Mouse (Mus musculus) forebrain, embryonic 15.5 days (tissue): ENCODE measurements around the gene Sept11. TPM values are rescaled to one million over a fixed set of nuclear protein-coding genes. Genes with fewer than 3 reads are reported as not detected.
A peak's percentile ranks its signal among the peaks of the same experiment; 100 is the strongest.

ENCODE experiments used
- ATAC-seq: fragments of 200-750 bp; cut with Nextera tagmentation; replicated peaks from 2 replicates; pipeline ENCODE4 v1.8.0; 2017; ENCODE audit warnings: mild to moderate bottlenecking, moderate TSS enrichment, moderate library complexity
- H3K27ac ChIP-seq: fragments of 300-500 bp; sonication (generic); replicated peaks from 2 replicates; pipeline ENCODE4 v1.5.1; 2015; ENCODE audit warnings: mild to moderate bottlenecking, inconsistent platforms
- H3K27me3 ChIP-seq: fragments of 300-500 bp; sonication (generic); 2 replicates; pipeline ENCODE4 v1.6.1; 2015; ENCODE audit warnings: inconsistent platforms
- H3K36me3 ChIP-seq: fragments of 300-500 bp; sonication (generic); 2 replicates; pipeline ENCODE4 v1.6.1; 2015; ENCODE audit warnings: mild to moderate bottlenecking, inconsistent platforms
- H3K4me1 ChIP-seq: fragments of 300-500 bp; sonication (generic); 2 replicates; pipeline ENCODE4 v1.6.1; 2015; ENCODE audit warnings: inconsistent platforms
- H3K4me2 ChIP-seq: fragments of 300-500 bp; sonication (generic); replicated peaks from 2 replicates; pipeline ENCODE4 v1.6.1; 2015; ENCODE audit warnings: mild to moderate bottlenecking, inconsistent platforms
- H3K4me3 ChIP-seq: fragments of 300-500 bp; sonication (generic); 2 replicates; pipeline ENCODE4 v1.5.1; 2015; ENCODE audit warnings: mild to moderate bottlenecking, inconsistent platforms
- H3K9ac ChIP-seq: fragments of 300-500 bp; sonication (generic); replicated peaks from 2 replicates; pipeline ENCODE4 v1.6.1; 2015; ENCODE audit warnings: mild to moderate bottlenecking, inconsistent platforms
- H3K9me3 ChIP-seq: fragments of 300-500 bp; sonication (generic); 2 replicates; pipeline ENCODE4 v1.6.1; 2016; ENCODE audit warnings: inconsistent platforms
- WGBS: fragments of 180-500 bp; shearing (Covaris S2); methylation state at CpG from one replicate; pipeline ENCODE4 v1.1.7; 2015; ENCODE audit warnings: mixed read lengths; 5-methylcytosine and 5-hydroxymethylcytosine counted together
- polyA plus RNA-seq: library from polyadenylated mRNA; unstranded; fragments of >200 nt; fragmentation: Nextera tagmentation; extraction: Ambion mirVana; gene quantifications from 2 replicates; pipeline ENCODE4 v1.2.1, GENCODE M21; 2015

Sept11 gene
- polyA plus RNA-seq = 174 and 180 TPM in 2 replicates

DNA sequence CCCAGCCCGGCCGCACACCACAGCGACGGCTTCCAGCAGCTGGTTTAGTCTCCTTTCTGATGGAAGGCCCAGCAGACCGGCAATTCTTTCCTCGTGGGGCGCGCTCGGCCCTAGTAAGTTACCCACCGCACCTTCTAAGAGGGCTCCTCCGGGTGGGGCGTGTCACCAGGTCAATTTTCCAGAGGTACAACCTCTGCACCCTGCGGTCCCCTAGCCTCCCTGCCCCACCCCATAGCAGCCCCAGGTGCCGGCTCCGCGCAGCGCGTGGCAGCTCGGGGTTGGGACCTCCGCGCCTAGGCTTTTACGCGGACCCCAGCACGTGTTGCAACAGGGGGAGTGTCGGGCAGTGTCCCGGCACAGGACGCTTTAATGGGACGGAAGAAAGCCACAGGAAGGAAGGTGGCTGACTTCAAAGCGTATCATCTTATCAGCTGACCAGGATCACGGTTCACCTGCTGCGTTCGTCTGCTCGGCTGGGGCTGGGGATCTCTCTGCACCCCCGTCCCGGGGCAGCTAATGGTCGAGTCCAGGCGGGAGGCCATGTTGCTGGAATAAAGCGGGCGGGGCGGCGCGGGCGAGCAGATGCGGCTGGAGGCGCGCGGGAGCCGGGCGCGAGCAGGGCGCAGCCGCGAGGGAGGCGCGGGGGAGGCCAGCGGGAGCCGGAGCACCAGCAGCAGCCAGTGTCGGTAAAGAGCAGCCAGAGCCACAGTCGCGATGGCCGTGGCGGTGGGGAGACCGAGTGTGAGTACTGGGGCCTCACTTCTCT is at the start of gene Sept11:
Gene Sept11, plus strand, starts transcription at position 581 of the 766 bp plus-strand sequence.
- peak within 1 kb of the TSS; percentile 94 for H3K4me3 ChIP-seq
- no peaks in the 10 kb centered on the region for H3K9me3 ChIP-seq
- peak within 1 kb of the TSS; percentile 79 for H3K4me2 ChIP-seq
- peaks cover 56% of the 10 kb centered on the region for H3K4me1 ChIP-seq
- peak within 1 kb of the TSS; percentile 90 for H3K9ac ChIP-seq
- H3K36me3 ChIP-seq = no peaks in the 10 kb centered on the region
- H3K27me3 ChIP-seq = no peaks in the 10 kb centered on the region
- peak; percentile 91 for ATAC-seq
- under 1% methylated on average over 63 of the region's 63 CpGs for WGBS
- peak within 1 kb of the TSS; percentile 98 for H3K27ac ChIP-seq

DNA sequence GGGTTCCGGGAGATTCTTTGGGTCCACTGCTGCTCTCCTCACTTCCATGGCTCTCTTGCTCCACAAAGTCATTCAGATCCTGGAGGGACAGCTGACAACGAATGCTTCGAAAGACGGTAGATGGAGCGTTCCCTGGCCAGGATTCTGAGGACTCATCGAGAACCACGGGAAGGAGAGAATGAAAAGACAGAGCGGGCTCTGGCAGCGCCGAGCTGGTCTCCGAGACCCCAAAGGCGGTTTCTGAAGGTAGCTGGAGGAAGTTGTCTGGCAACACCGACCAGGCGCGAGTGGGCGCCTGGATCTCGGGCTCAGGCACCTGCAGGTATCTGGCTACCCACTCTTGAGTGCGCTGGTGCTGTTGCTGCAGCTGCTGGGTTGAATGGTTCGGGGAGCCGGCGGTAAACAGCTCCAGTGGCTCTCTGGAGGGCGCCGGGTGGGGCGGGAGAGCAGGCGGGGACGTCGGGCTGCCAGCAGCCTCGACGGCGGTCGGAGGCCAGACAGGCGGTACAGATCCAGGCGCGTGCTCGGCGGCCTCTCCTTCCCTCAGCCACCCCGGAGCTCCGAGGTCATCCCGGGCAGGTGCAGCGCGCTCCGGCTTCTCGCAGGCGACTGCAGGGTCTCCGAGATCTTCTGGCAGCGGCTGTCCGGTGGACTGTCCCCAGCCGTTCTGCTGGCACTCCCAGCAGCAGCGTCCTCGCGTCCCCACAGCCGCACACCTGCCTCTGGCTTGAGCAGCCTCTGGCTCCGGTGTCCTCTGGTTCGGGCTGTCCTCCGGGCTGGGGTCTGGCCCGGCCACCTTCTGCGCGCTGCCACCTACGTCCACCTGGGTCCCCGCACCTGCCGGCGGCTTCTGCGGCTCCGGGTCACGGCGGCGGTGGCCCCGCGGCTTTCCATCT is 49.3 kb upstream of the Sept11 start:
- Histone ChIP-seq H3K27ac (no peak overlapping the region), H3K27me3 (peaks cover 53% of the 10 kb centered on the region)
- 3% methylated on average over 67 of the region's 69 CpGs for WGBS

DNA sequence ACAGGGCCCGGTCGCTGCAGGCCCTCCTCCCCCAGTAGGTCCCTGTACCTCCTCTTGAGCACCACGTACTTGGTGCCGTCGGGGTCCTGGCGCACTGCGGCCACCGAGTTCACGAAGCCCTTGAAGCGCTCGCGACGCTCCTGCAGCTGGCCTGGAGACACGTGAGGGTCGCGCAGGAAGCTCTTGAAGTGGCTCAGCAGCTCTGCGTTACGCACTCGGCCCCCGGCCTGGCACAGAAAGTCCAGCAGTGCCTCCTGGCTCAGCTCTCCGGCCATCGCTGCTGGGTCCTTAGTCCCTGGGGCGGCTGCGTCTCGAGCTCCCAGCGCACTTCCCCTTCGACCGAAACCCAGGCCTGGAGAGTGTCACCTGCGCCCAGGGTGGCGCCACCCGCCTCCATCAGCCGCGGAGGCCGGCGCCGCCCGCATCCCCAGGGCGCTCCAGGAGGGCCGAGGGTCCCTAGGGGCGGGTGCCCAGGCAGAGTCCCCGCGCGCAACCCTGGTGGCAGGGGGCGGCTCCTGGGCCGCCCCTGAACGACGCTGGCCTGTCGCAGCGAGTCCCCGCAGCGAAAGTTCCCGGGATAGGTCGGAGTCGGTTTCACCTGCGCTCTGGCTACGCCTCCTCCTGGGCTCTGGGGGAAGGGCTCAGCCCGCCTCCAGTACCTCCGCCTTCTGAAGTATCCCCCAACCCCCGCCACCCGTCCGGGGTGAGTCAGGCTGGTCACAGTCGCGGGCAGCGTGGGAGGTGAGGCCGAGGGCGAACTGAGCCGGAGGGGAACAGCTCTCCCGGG is 48.5 kb upstream of the Sept11 start, which contains the start of gene Sowahb:
Gene Sowahb, minus strand, starts transcription at position 439 of the 787 bp plus-strand sequence.
- Histone ChIP-seq H3K4me2 (peak within 1 kb of the TSS; percentile 95), H3K4me3 (peak within 1 kb of the TSS; percentile 48), H3K9me3 (no peaks in the 10 kb centered on the region), H3K27me3 (peaks cover 53% of the 10 kb centered on the region), H3K36me3 (no peaks in the 10 kb centered on the region), H3K9ac (peak within 1 kb of the TSS; percentile 44), H3K4me1 (peaks cover 25% of the 10 kb centered on the region), H3K27ac (no peak within 1 kb of the TSS)
- ATAC-seq = peak; percentile 66
- under 1% methylated on average over 68 of the region's 68 CpGs for WGBS

More for the DNA sequence above, 49.3 kb upstream of the Sept11 start:
- ATAC-seq = 0 out of 2 replicates have a peak, but pooled peaks have one; percentile 9
- Histone ChIP-seq H3K4me2 (peak overlapping the region; percentile 95), H3K4me3 (peak overlapping the region; percentile 48), H3K36me3 (no peaks in the 10 kb centered on the region), H3K9ac (peak overlapping the region; percentile 44), H3K4me1 (peaks cover 25% of the 10 kb centered on the region), H3K9me3 (no peaks in the 10 kb centered on the region)

DNA sequence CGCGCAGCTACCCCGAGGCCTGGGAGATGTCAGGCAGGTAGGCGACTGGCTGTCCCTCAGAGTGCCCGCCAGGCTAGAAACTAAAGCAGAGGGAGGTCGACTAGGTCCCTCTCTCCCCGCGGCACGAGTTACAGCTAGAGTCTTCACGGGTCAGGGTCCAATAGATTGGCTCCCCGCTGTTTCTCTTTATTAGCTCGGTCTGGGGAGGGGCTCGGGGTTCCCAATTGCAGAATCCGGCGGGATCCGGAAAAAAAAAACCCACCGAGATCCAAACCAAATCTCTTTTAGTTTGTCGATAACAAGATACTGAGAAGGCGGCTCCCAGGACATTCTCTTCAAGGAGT is 47.9 kb upstream of the Sept11 start:
- ATAC-seq = no peak; the same call in 1 of the 2 replicates
- under 1% methylated on average over 19 of the region's 19 CpGs for WGBS
- H3K27me3 ChIP-seq = peaks cover 53% of the 10 kb centered on the region

DNA sequence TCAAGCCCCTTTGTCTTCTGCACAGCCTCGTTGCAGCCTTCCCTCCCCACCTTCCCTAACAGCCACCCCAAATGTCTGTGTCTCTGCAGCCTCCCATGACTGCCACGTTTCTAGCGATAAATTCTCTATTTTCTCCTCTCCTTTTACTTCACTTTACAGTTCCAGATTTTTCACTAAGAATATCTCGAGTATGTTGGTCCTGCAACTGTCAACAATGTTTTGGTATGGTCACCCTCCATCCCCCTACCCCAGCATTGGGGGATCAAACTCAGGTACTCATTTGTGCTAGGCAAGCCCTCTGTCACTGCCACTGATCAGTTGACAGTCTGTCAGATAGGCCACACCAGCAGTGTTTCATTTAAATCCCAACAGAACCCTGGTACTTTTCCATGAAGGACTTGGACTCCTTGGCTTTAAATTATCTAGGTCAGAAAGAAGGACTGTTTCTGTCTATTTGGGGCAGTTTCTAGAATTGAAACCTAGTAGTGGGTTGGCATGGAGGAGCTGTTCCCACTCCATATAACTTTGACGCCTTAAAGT is 46.9 kb upstream of the Sept11 start:
- no peaks in the 10 kb centered on the region for H3K9me3 ChIP-seq
- H3K36me3 ChIP-seq = no peaks in the 10 kb centered on the region
- H3K4me1 ChIP-seq = peaks cover 25% of the 10 kb centered on the region
- WGBS = 30% methylated on average over 5 of the region's 5 CpGs
- no peak overlapping the region for H3K4me2 ChIP-seq
- H3K9ac ChIP-seq = no peak overlapping the region
- H3K4me3 ChIP-seq = no peak overlapping the region
- ATAC-seq = no peak
- H3K27ac ChIP-seq = no peak overlapping the region
- H3K27me3 ChIP-seq = peaks cover 53% of the 10 kb centered on the region

More for the DNA sequence above, 47.9 kb upstream of the Sept11 start:
- Histone ChIP-seq H3K4me3 (peak overlapping the region; percentile 48), H3K9me3 (no peaks in the 10 kb centered on the region), H3K36me3 (no peaks in the 10 kb centered on the region), H3K9ac (peak overlapping the region; percentile 44; the same call in 1 of the 2 replicates), H3K27ac (no peak overlapping the region), H3K4me1 (peaks cover 25% of the 10 kb centered on the region), H3K4me2 (peak overlapping the region; percentile 95)

DNA sequence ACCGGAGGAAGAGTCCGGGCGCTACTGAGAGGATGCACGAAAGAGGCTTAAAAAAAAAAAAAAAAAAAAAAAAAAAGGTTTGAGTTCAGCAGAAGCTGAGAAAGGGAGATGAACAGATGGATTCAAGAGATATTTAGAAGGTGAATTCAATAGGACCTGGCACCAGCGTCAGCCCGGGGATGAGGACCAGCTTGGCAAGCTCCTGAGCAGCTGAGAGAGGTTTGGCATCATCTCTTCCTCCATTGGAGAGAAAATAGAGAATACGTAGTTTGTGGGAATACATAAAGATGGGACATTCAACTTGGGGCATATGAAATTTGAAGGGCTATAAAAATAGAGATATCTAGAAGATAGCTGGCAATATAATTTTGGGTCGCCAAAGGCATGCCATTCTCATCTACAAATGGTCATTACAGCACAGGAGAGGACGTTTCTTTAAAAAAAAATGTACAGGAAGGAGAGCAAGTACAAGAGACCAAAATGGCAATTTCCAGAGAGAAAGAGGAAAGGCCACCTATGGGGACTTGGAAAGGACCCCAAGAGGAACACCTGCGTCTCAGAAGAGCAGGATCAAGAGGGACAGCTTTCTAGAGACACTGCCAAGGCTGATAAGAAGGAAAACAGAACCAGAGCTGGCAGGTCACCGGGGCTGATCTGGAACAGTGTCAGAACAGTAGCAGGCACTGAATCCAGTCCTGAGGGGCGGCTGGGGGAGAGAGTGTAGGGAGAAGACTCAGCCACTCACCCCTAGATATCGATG is 44.6 kb upstream of the Sept11 start:
- WGBS = 54% methylated on average over 13 of the region's 13 CpGs
- H3K27me3 ChIP-seq = peaks cover 35% of the 10 kb centered on the region
- no peak overlapping the region for H3K9ac ChIP-seq
- no peak for ATAC-seq
- H3K4me1 ChIP-seq = peaks cover 28% of the 10 kb centered on the region
- H3K4me2 ChIP-seq = no peak overlapping the region
- H3K4me3 ChIP-seq = no peak overlapping the region
- no peaks in the 10 kb centered on the region for H3K36me3 ChIP-seq
- H3K9me3 ChIP-seq = no peaks in the 10 kb centered on the region
- H3K27ac ChIP-seq = no peak overlapping the region

DNA sequence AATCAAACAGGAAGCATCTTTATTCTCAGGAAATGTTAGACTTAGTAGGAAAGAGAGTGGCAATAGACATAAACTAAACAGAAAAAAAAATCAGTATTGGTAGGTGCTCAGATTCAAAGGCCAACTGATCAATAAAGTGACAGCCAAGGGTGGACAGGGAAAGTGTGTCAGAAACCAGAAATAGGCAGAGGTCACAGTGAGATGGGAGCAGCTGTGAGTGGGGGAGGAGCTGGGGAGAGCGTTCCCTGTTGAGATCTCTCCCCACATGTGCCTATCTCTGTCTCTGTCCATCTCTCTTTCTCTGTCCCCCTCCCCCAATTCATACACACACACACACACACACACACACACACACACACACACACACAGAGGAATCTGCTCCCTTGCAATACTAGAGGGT is 43.3 kb upstream of the Sept11 start:
- no peak overlapping the region for H3K27ac ChIP-seq
- no peak overlapping the region for H3K9ac ChIP-seq
- H3K4me2 ChIP-seq = no peak overlapping the region
- no peak overlapping the region for H3K4me3 ChIP-seq
- no peaks in the 10 kb centered on the region for H3K36me3 ChIP-seq
- WGBS = 85% methylated on average over 1 of the region's 1 CpGs
- no peaks in the 10 kb centered on the region for H3K9me3 ChIP-seq
- peaks cover 17% of the 10 kb centered on the region for H3K4me1 ChIP-seq
- ATAC-seq = no peak
- H3K27me3 ChIP-seq = peaks cover 22% of the 10 kb centered on the region

DNA sequence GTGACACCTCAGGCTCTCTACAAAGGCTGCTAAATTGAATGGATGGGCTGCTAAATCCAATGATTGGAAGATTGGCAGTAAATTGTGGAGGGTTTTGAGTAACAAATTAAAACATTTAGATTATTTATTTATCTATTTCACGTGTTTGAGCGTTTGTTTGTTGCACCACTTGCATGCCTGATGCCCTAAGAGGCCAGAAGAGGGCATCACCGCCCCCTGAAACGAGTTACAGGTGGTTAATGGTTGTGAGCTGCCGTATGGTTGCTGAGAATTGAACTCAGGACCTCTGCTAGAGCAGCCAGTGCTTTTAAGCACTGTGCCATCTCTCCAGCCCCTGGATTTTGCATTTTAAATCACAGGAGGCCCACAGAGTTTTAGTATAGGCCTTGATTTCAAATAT is 42.2 kb upstream of the Sept11 start:
- H3K9me3 ChIP-seq = no peaks in the 10 kb centered on the region
- no peak overlapping the region for H3K27ac ChIP-seq
- H3K4me2 ChIP-seq = no peak overlapping the region
- 54% methylated on average over 5 of the region's 5 CpGs for WGBS
- ATAC-seq = no peak
- H3K36me3 ChIP-seq = no peaks in the 10 kb centered on the region
- peaks cover 15% of the 10 kb centered on the region for H3K27me3 ChIP-seq
- H3K4me3 ChIP-seq = no peak overlapping the region
- no peak overlapping the region for H3K9ac ChIP-seq
- peaks cover 10% of the 10 kb centered on the region for H3K4me1 ChIP-seq

DNA sequence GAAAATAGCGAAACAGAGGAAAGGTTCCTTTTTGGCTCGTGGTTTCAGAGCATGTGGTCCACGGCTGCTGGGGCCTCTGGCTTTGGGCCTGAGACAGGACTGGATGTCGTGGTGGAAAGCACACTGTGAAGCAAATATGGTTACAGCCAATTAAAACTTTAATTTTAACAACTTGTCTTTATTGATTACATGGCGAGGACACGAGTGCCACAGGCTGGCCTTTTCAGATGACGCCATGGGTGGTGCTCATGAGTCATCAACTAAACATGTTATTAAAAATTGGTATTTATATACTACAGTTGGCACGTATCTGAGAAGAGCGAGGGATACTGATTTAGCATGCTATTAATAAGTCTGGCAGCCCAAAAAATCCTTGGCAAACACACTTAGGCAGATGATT is 41.3 kb upstream of the Sept11 start:
- ATAC-seq = peak; percentile 53; the same call in 1 of the 2 replicates
- no peaks in the 10 kb centered on the region for H3K36me3 ChIP-seq
- WGBS = 67% methylated on average over 9 of the region's 9 CpGs

DNA sequence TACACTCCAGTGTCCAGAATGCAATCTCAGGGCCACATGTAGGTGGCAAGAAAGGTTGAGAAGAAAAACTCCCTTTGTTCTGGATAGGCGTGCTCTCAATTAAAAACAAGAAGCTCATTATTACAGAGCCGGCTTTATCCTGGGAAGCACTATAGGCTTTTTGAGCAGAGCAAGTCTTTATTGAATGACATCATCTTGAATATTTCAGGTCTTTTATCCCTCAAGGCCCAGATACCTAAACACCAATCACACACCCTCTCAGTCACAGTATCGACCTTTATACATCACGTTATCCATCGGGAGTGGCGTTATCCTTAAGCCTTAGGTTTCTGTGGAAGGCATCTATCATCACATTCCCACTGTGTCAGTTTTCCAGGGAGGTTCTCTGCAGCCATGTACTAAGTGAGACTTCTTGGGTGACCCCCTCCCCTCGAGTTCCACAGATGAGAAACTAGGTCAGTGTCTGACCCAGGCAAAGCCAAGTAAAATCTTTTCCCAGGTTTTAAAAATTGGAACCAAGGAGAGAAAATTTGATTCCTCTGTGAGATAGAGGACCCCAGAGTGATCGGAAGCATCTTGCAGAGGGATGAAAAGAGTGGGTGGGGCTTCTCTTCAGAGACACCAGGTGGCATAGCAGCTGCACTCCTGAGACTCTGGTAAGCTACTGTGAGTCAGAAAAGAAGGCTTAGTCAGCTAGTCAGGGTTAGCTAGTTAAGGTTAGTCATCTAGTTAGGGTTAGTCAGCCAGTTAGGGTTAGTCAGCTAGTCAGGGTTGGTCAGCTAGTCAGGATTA is 39.4 kb upstream of the Sept11 start:
- Histone ChIP-seq H3K9me3 (no peaks in the 10 kb centered on the region), H3K4me1 (peaks cover 9% of the 10 kb centered on the region), H3K27ac (no peak overlapping the region), H3K9ac (no peak overlapping the region), H3K4me3 (no peak overlapping the region), H3K4me2 (no peak overlapping the region), H3K36me3 (no peaks in the 10 kb centered on the region), H3K27me3 (no peaks in the 10 kb centered on the region)
- ATAC-seq = 0 out of 2 replicates have a peak, but pooled peaks have one; percentile 16
- 17% methylated on average over 8 of the region's 8 CpGs for WGBS

More for the DNA sequence above, 41.3 kb upstream of the Sept11 start:
- Histone ChIP-seq H3K9ac (no peak overlapping the region), H3K27me3 (peaks cover 6% of the 10 kb centered on the region), H3K9me3 (no peaks in the 10 kb centered on the region), H3K4me2 (no peak overlapping the region), H3K4me1 (peaks cover 10% of the 10 kb centered on the region), H3K4me3 (no peak overlapping the region), H3K27ac (no peak overlapping the region)
